Mouse (Mus musculus) heart, adult 2 months (tissue): ENCODE measurements around the gene Agrp. TPM values are rescaled to one million over a fixed set of nuclear protein-coding genes. Genes with fewer than 3 reads are reported as not detected.
A peak's percentile ranks its signal among the peaks of the same experiment; 100 is the strongest.

Experiments
- DNase-seq, 2 experiments: peaks; one replicate each; pipeline ENCODE4 v3.0.0; 2021
- H3K27ac ChIP-seq: fragments of 200-600 bp; 2 replicates; pipeline ENCODE4 v1.8.1; 2022
- H3K27me3 ChIP-seq: fragments of 200-500 bp; 2 replicates; pipeline ENCODE4 v1.6.1; 2012; ENCODE audit warnings: mild to moderate bottlenecking, low read length, inconsistent platforms, mixed read lengths; ENCODE audit not compliant: control insufficient read depth, insufficient read depth
- H3K36me3 ChIP-seq: fragments of 200-500 bp; 2 replicates; pipeline ENCODE4 v1.6.1; 2012; ENCODE audit warnings: low read length, inconsistent platforms; ENCODE audit not compliant: control insufficient read depth, insufficient read depth
- H3K4me1 ChIP-seq: fragments of 200-500 bp; 2 replicates; pipeline ENCODE4 v1.6.1; 2011; ENCODE audit warnings: low read length; ENCODE audit not compliant: control insufficient read depth, insufficient read depth
- H3K4me3 ChIP-seq: fragments of 200-600 bp; 2 replicates; pipeline ENCODE4 v1.8.1; 2022
- H3K79me2 ChIP-seq: fragments of 200-500 bp; replicated peaks from 2 replicates; pipeline ENCODE4 v1.6.1; 2012; ENCODE audit warnings: mild to moderate bottlenecking, inconsistent platforms, low read length, moderate library complexity, mixed read lengths; ENCODE audit not compliant: control insufficient read depth, insufficient read depth
- H3K9ac ChIP-seq: fragments of 200-500 bp; 2 replicates; pipeline ENCODE4 v1.6.1; 2012; ENCODE audit warnings: low read depth, mild to moderate bottlenecking, control low read depth, inconsistent platforms, low read length, mixed read lengths
- CTCF ChIP-seq: fragments of 200-600 bp; IDR thresholded peaks from 2 replicates; pipeline ENCODE4 v1.8.1; 2022; ENCODE audit warnings: antibody characterized with exemption, mild to moderate bottlenecking, moderate library complexity
- EP300 ChIP-seq: fragments of 200-500 bp; IDR thresholded peaks from 2 replicates; pipeline ENCODE4 v1.6.1; 2011; ENCODE audit warnings: low read depth, low read length, control low read depth; ENCODE audit not compliant: insufficient read depth
- POLR2A ChIP-seq: fragments of 200-500 bp; IDR thresholded peaks from 2 replicates; pipeline ENCODE4 v1.6.1; 2011; ENCODE audit warnings: mild to moderate bottlenecking, low read depth, low read length, control low read depth; ENCODE audit not compliant: insufficient read depth
- WGBS: fragments of 180-500 bp; shearing (Covaris S2); methylation state at CpG from one replicate; pipeline ENCODE4 v1.1.7; 2018; 5-methylcytosine and 5-hydroxymethylcytosine counted together
- intact Hi-C: fragments of 180-260 bp; cut with DNase I; formaldehyde crosslinking; loops from one replicate; pipeline ENCODE4 v1.15.1; 2025
- polyA plus RNA-seq: library from polyadenylated mRNA; depleted of rRNA; stranded (reverse); fragments of >200 nt; gene quantifications from 2 replicates; pipeline ENCODE4 v1.2.3, GENCODE M21; 2012
- total RNA-seq, 2 experiments: library from RNA; stranded (reverse); gene quantifications; 2 replicates each; pipeline ENCODE4 v1.2.3; 2021

The Agrp gene
- total and polyA plus RNA-seq, 3 experiments = 0.31 TPM; not detected in 2

DNA sequence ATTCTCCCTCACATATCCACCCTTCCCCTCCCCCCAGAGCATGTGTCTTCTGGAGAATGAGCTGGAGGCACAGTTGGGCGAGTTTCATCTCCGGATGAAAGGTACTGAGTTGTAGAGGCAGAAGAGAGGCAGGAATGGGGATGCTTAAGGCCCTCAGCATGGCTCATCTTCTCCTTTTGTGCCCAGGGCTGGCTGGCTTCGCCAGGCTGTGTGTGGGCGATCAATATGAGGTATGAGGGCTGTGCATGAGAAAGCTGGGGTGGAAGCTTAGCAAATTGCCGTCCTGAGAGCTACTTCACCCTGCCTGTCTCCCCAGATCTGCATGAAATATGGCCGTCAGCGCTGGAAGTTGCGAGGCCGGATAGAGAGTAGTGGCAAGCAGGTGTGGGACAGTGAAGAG lies 21.3 kb downstream of the Agrp start:
- H3K36me3 ChIP-seq = peaks cover 14% of the 10 kb centered on the region
- no peak overlapping the region for H3K27ac ChIP-seq
- peaks cover 5% of the 10 kb centered on the region for H3K4me1 ChIP-seq
- 96% methylated on average over 9 of the region's 9 CpGs for WGBS
- peaks cover 5% of the 10 kb centered on the region; the same call in 1 of the 2 replicates for H3K79me2 ChIP-seq
- intact Hi-C loops = loop anchor here (2.0 kb wide), 1 partner anchor 21 kb away; the partner anchor contains the start of genes Agrp and Ctcf
- no peak overlapping the region for H3K4me3 ChIP-seq
- no peak overlapping the region for H3K9ac ChIP-seq
- H3K27me3 ChIP-seq = no peaks in the 10 kb centered on the region
- TF ChIP-seq EP300 = no peak
- no peak for TF ChIP-seq POLR2A
- TF ChIP-seq CTCF = no peak
- no peak for DNase-seq

DNA sequence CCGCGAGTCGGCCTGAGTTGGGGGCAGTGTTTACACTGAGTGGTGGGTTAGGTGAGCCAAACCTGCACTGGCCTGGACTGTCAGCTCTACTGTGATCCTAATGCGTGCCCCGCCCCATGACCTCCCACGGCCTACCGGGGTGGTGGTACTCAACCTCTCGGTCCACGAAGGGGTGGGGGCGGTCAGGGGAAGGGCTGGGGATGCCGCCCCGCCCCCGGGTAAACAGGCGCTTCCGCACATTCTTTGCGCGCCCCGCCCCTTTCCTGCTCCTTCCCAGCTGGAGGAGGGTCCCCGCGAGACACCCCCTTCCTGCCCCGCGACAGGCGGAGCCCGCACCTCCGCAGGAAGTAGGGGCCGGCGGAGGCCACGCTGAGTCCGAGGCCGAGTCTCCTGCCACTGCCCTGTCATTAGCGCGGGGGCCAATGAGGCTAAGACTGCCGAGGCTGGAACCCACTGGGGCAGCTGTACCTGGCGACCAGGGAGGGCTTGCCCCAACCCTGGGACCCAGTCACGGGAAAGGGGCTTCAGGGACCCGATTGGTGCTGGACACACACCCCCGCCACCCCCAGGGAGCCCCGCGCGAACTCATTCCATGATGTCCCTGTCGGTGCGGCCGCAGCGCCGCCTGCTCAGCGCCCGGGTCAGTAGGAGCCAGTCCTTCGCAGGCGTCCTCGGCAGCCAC lies 23.2 kb downstream of the Agrp start:
- H3K36me3 ChIP-seq = peaks cover 14% of the 10 kb centered on the region
- peak overlapping the region; percentile 72 for H3K4me3 ChIP-seq
- DNase-seq = peak; percentile 90 to 91
- H3K27me3 ChIP-seq = no peaks in the 10 kb centered on the region
- 20% methylated on average over 50 of the region's 50 CpGs for WGBS
- peaks cover 8% of the 10 kb centered on the region for H3K79me2 ChIP-seq
- peak; percentile 48; the same call in 1 of the 2 replicates for TF ChIP-seq EP300
- peak; percentile 40; the same call in 1 of the 2 replicates for TF ChIP-seq POLR2A
- no peak for TF ChIP-seq CTCF
- peaks cover 10% of the 10 kb centered on the region for H3K4me1 ChIP-seq
- intact Hi-C loops = loop anchor here (2.0 kb wide), 1 partner anchor 23 kb away; the partner anchor contains the start of genes Agrp and Ctcf
- peak overlapping the region; percentile 68 for H3K9ac ChIP-seq
- H3K27ac ChIP-seq = peak overlapping the region; percentile 89

DNA sequence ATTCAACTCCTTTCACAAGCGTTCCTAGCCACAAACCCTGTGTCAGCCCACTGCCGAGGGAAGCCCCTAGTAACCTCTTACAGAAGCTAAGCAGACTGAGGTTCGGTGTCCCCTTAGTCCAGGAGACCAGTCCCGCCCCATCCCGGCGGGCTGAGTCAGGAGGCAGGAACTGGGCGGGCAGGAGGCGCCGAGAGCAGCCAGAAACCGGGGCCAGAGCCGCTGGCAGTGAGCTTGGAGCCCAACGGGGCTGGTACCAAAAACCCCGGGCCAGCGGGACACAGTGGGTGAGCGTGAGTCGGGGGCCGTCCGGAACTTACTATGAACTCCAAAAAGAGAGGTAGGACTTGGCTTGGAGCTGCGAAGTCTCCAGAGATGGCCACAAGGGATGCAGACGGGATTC lies 24.2 kb downstream of the Agrp start:
- H3K4me3 ChIP-seq = peak overlapping the region; percentile 72
- TF ChIP-seq POLR2A (peak; percentile 57; the same call in 1 of the 2 replicates), CTCF (no peak)
- no peaks in the 10 kb centered on the region for H3K27me3 ChIP-seq
- peak; percentile 80 to 84 for DNase-seq
- intact Hi-C loops = no loop called here
- peak overlapping the region; percentile 89 for H3K27ac ChIP-seq
- WGBS = 10% methylated on average over 20 of the region's 20 CpGs
- H3K36me3 ChIP-seq = peaks cover 14% of the 10 kb centered on the region
- peaks cover 11% of the 10 kb centered on the region for H3K4me1 ChIP-seq
- peak overlapping the region; percentile 67 for H3K9ac ChIP-seq
- H3K79me2 ChIP-seq = peaks cover 8% of the 10 kb centered on the region

- H3K4me1 ChIP-seq = peaks cover 18% of the 10 kb centered on the region
- H3K27ac ChIP-seq = peak overlapping the region; percentile 89
- peaks cover 14% of the 10 kb centered on the region for H3K36me3 ChIP-seq
- H3K9ac ChIP-seq = 0 out of 2 replicates have a peak overlapping the region, but pooled peaks have one; percentile 5
- H3K79me2 ChIP-seq = peaks cover 11% of the 10 kb centered on the region
- intact Hi-C loops = no loop called here
- TF ChIP-seq EP300 = no peak
- no peak for TF ChIP-seq CTCF
- no peak for TF ChIP-seq POLR2A
- 57% methylated on average over 9 of the region's 9 CpGs for WGBS
- peak; percentile 45 to 53 for DNase-seq
- H3K4me3 ChIP-seq = no peak overlapping the region
- H3K27me3 ChIP-seq = no peaks in the 10 kb centered on the region
These were observed 25.4 kb downstream of the Agrp start for GRCm38 (mm10) chr8:105611836-105612235.

GRCm38 (mm10) chr8:105609771-105610170 lies 27.4 kb downstream of the Agrp start:
- H3K27ac ChIP-seq = peak overlapping the region; percentile 34

GRCm38 (mm10) chr8:105609355-105609754 lies 27.8 kb downstream of the Agrp start:
- H3K9ac ChIP-seq = no peak overlapping the region
- peaks cover 11% of the 10 kb centered on the region for H3K79me2 ChIP-seq
- H3K4me3 ChIP-seq = no peak overlapping the region
- TF ChIP-seq EP300 (no peak), CTCF (no peak), POLR2A (no peak)
- intact Hi-C loops = no loop called here
- 38% methylated on average over 2 of the region's 2 CpGs for WGBS
- no peak for DNase-seq
- H3K36me3 ChIP-seq = peaks cover 10% of the 10 kb centered on the region; the same call in 1 of the 2 replicates
- H3K4me1 ChIP-seq = peaks cover 23% of the 10 kb centered on the region
- peak overlapping the region; percentile 34 for H3K27ac ChIP-seq
- H3K27me3 ChIP-seq = no peaks in the 10 kb centered on the region

More at GRCm38 (mm10) chr8:105609771-105610170, 27.4 kb downstream of the Agrp start:
- peak; percentile 9 to 22 for DNase-seq
- 30% methylated on average over 4 of the region's 4 CpGs for WGBS
- Histone ChIP-seq H3K36me3 (peaks cover 11% of the 10 kb centered on the region), H3K27me3 (no peaks in the 10 kb centered on the region), H3K4me3 (no peak overlapping the region), H3K79me2 (peaks cover 11% of the 10 kb centered on the region), H3K4me1 (peaks cover 20% of the 10 kb centered on the region), H3K9ac (no peak overlapping the region)
- TF ChIP-seq CTCF = no peak
- TF ChIP-seq EP300 = no peak
- intact Hi-C loops = no loop called here
